Mouse (Mus musculus) lung, postnatal 25 days (tissue): ENCODE data around the gene Vapa.

Experiments
- DNase-seq: peaks from one replicate; pipeline ENCODE4 v3.0.0; 2022; ENCODE audit warnings: low spot score

Vapa gene

GRCm38 (mm10) chr17:65623130-65623529 lies 9.8 kb upstream of the Vapa start:
- DNase-seq, result no peak

GRCm38 (mm10) chr17:65618431-65618830 lies 5.1 kb upstream of the Vapa start:
- no peak for DNase-seq

- DNase-seq, result no peak
These were observed 2.3 kb upstream of the Vapa start for GRCm38 (mm10) chr17:65615678-65616077.

GRCm38 (mm10) chr17:65614431-65614830 lies 1.1 kb upstream of the Vapa start:
- DNase-seq, result no peak

GRCm38 (mm10) chr17:65613142-65613462 lies 253 bp downstream of the Vapa start:
- DNase-seq, result no peak

GRCm38 (mm10) chr17:65612391-65613141 lies 789 bp downstream of the Vapa start:
- peak; percentile 23 for DNase-seq

GRCm38 (mm10) chr17:65611721-65612120 lies 1.6 kb downstream of the Vapa start:
- no peak for DNase-seq

GRCm38 (mm10) chr17:65608743-65609142 lies 4.6 kb downstream of the Vapa start:
- DNase-seq, result no peak

- no peak for DNase-seq
These were observed 5.1 kb downstream of the Vapa start for GRCm38 (mm10) chr17:65608312-65608687.

- no peak for DNase-seq
These were observed 5.6 kb downstream of the Vapa start for GRCm38 (mm10) chr17:65607574-65608311.

GRCm38 (mm10) chr17:65606014-65606413 lies 7.3 kb downstream of the Vapa start:
- no peak for DNase-seq

- DNase-seq, result no peak
These were observed 8.5 kb downstream of the Vapa start for GRCm38 (mm10) chr17:65604892-65605291.

GRCm38 (mm10) chr17:65604315-65604714 lies 9.0 kb downstream of the Vapa start:
- DNase-seq, result no peak

- no peak for DNase-seq
These were observed 15.4 kb downstream of the Vapa start for GRCm38 (mm10) chr17:65597857-65598486.

- no peak for DNase-seq
These were observed 18.7 kb downstream of the Vapa start for GRCm38 (mm10) chr17:65594687-65595086.

GRCm38 (mm10) chr17:65586892-65587291 lies 26.5 kb downstream of the Vapa start:
- DNase-seq, result no peak

GRCm38 (mm10) chr17:65581440-65581839 lies 31.9 kb downstream of the Vapa start:
- DNase-seq, result no peak

- no peak for DNase-seq
These were observed 33.6 kb downstream of the Vapa start for GRCm38 (mm10) chr17:65579766-65580165.

GRCm38 (mm10) chr17:65575339-65575738 lies 38.0 kb downstream of the Vapa start:
- DNase-seq, result no peak

- no peak for DNase-seq
These were observed 38.5 kb downstream of the Vapa start for GRCm38 (mm10) chr17:65574850-65575249.

GRCm38 (mm10) chr17:65571866-65572265 lies 41.5 kb downstream of the Vapa start:
- DNase-seq, result peak; percentile 31

- peak; percentile 39 for DNase-seq
These were observed 41.9 kb downstream of the Vapa start for GRCm38 (mm10) chr17:65571466-65571865.

- DNase-seq, result no peak
These were observed 49.2 kb downstream of the Vapa start for GRCm38 (mm10) chr17:65564189-65564588.
